Mouse (Mus musculus): ENCODE data around the gene Asrgl1.
"Not testable (repeated sequence)": the region's sequence is repeated elsewhere in the genome, so short reads cannot be mapped to it uniquely, and the experiment has no call there.

Gene Asrgl1

GRCm38 (mm10) chr19:9135512-9136331, at the start of gene Asrgl1:
Asrgl1 (minus strand) TSS chr19:9135636.
- DNase-seq = peak; percentile 82

GRCm38 (mm10) chr19:9146214-9146613, 10.8 kb upstream of the Asrgl1 start:
- no peak for DNase-seq

- DNase-seq = no peak
Observed at GRCm38 (mm10) chr19:9143639-9144125, 8.2 kb upstream of the Asrgl1 start.

- no peak for DNase-seq
Observed at GRCm38 (mm10) chr19:9143230-9143629, 7.8 kb upstream of the Asrgl1 start.

- DNase-seq = not testable (repeated sequence)
Observed at GRCm38 (mm10) chr19:9140361-9140760, 4.9 kb upstream of the Asrgl1 start.

- no peak for DNase-seq
Observed at GRCm38 (mm10) chr19:9137159-9137558, 1.7 kb upstream of the Asrgl1 start.

GRCm38 (mm10) chr19:9134746-9135511, 507 bp downstream of the Asrgl1 start:
- DNase-seq = peak; percentile 13

GRCm38 (mm10) chr19:9129996-9130395, 5.4 kb downstream of the Asrgl1 start:
- DNase-seq = no peak

- DNase-seq = no peak
Observed at GRCm38 (mm10) chr19:9128499-9129194, 6.8 kb downstream of the Asrgl1 start.

- not testable (repeated sequence) for DNase-seq
Observed at GRCm38 (mm10) chr19:9123986-9124385, 11.4 kb downstream of the Asrgl1 start.

- DNase-seq = no peak
Observed at GRCm38 (mm10) chr19:9122390-9122789, 13.0 kb downstream of the Asrgl1 start.

GRCm38 (mm10) chr19:9119655-9120425, 15.6 kb downstream of the Asrgl1 start:
- no peak for DNase-seq

- no peak for DNase-seq
Observed at GRCm38 (mm10) chr19:9117275-9117674, 18.2 kb downstream of the Asrgl1 start.

- DNase-seq = no peak
Observed at GRCm38 (mm10) chr19:9116268-9116667, 19.2 kb downstream of the Asrgl1 start.

GRCm38 (mm10) chr19:9112043-9112442, 23.4 kb downstream of the Asrgl1 start:
- no peak for DNase-seq

- DNase-seq = peak; percentile 43
Observed at GRCm38 (mm10) chr19:9110182-9110869, 25.1 kb downstream of the Asrgl1 start.

- DNase-seq = no peak
Observed at GRCm38 (mm10) chr19:9108536-9108935, 26.9 kb downstream of the Asrgl1 start.

GRCm38 (mm10) chr19:9107379-9107755, 28.1 kb downstream of the Asrgl1 start:
- DNase-seq = no peak

- no peak for DNase-seq
Observed at GRCm38 (mm10) chr19:9106751-9107378, 28.6 kb downstream of the Asrgl1 start.

GRCm38 (mm10) chr19:9106096-9106495, 29.3 kb downstream of the Asrgl1 start:
- DNase-seq = no peak

GRCm38 (mm10) chr19:9105101-9105685, 30.2 kb downstream of the Asrgl1 start:
- no peak for DNase-seq

Data from kidney, adult 11 months (tissue).